Mouse (Mus musculus) left cerebral cortex, adult 18-20 months (tissue): ENCODE measurements at regions not wholly inside any gene's neighbourhood (a gene's known extent, or its start where the extent isn't known, plus 50 kb on each side); places are given as distances from the start of the nearest gene placed in this dataset.
A peak's percentile ranks its signal among the peaks of the same experiment; 100 is the strongest.

ENCODE experiments used
- DNase-seq, 2 experiments: peaks; one replicate each; pipeline ENCODE4 v3.0.0; 2021 to 2022; ENCODE audit warnings: low spot score in 2 of 2, mixed read lengths in 1 of 2

GRCm38 (mm10) chr16:49965528-49966250 lies 165.4 kb downstream of the Cd47 start:
- peak; percentile 13 to 41 for DNase-seq

- no peak for DNase-seq
Observed at GRCm38 (mm10) chr16:49966251-49966588, 165.9 kb downstream of the Cd47 start.

- no peak for DNase-seq
Observed at GRCm38 (mm10) chr16:49967110-49967509, 166.8 kb downstream of the Cd47 start.

- no peak for DNase-seq
Observed at GRCm38 (mm10) chr16:49968291-49968870, 168.0 kb downstream of the Cd47 start.

GRCm38 (mm10) chr16:49969035-49969434 lies 168.7 kb downstream of the Cd47 start:
- no peak for DNase-seq

GRCm38 (mm10) chr16:49969693-49970296 lies 169.5 kb downstream of the Cd47 start:
- no peak for DNase-seq

GRCm38 (mm10) chr16:49970297-49970804 lies 170.0 kb downstream of the Cd47 start:
- no peak for DNase-seq

GRCm38 (mm10) chr16:49971141-49971555 lies 170.8 kb downstream of the Cd47 start:
- no peak for DNase-seq

GRCm38 (mm10) chr16:49977276-49977675 lies 176.9 kb downstream of the Cd47 start:
- no peak for DNase-seq

GRCm38 (mm10) chr16:49979426-49979940 lies 179.2 kb downstream of the Cd47 start:
- no peak for DNase-seq

- peak; percentile 26 to 46 for DNase-seq
Observed at GRCm38 (mm10) chr16:49980178-49980646, 179.9 kb downstream of the Cd47 start.

GRCm38 (mm10) chr16:49982180-49982579 lies 181.8 kb downstream of the Cd47 start:
- DNase-seq: no peak

- DNase-seq: no peak
Observed at GRCm38 (mm10) chr16:49985082-49986076, 185.0 kb downstream of the Cd47 start.

GRCm38 (mm10) chr16:49986954-49987353 lies 186.6 kb downstream of the Cd47 start:
- DNase-seq: no peak

GRCm38 (mm10) chr16:49995822-49996221 lies 195.5 kb downstream of the Cd47 start:
- DNase-seq: no peak

GRCm38 (mm10) chr16:49996593-49996992 lies 196.3 kb downstream of the Cd47 start:
- no peak for DNase-seq

- peak in 1 of 2 experiments; percentile 9 for DNase-seq
Observed at GRCm38 (mm10) chr16:49997040-49997439, 196.7 kb downstream of the Cd47 start.

GRCm38 (mm10) chr16:50000805-50001204 lies 200.5 kb downstream of the Cd47 start:
- DNase-seq: no peak

GRCm38 (mm10) chr16:50001662-50002455 lies 201.5 kb downstream of the Cd47 start:
- DNase-seq: no peak

GRCm38 (mm10) chr16:50002456-50002788 lies 202.1 kb downstream of the Cd47 start:
- DNase-seq: no peak
